Comparison of ENCODE assay signal across 9 mouse cellular contexts in the genomic region with DNA sequence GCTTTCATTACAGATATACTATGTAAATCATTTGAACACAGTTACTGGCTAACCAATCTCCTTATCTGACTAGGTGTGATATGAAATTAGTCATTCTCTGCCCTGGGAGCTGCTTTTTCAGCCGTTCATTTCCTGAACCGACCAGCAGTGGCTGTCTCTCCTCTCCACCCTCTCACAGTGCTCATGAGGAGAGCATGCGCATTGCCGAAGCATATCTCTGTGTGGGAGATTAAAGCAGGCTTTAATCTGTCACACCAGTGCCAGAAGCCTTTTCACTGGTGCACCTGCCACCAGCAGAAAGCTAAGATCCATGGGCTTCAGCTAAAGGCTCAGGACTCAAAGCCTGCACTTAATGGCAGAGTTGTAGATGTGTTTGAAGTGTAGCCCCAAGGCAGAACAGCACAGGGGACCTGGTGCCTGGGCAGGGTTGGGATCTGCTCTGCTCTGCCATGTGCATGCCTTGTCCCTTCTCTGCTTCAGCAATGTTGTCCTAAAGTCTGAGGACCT. TPM values are rescaled to one million over a fixed set of nuclear protein-coding genes. Genes with fewer than 3 reads are reported as not detected.
DNase-seq lines count a peak whose midpoint lies in the region; ATAC-seq and TF ChIP-seq lines count a peak whose summit lies in the region.
"Had no signal": no experiment of that assay in that cellular context is flagged by ENCODE, and none has a peak within 500 bp of the region (broad histone marks: within the 10 kb centered on the region; RNA-seq: fewer than 3 reads in every experiment).

No protein-coding gene starts in this region.

- no peak for DNase-seq in hindbrain, embryonic 10.5 days (ENCODE audit: low spot score)
- no peak for DNase-seq in embryonic facial prominence, embryonic 10.5 days (ENCODE audit: low spot score)
- DNase-seq in midbrain, embryonic 14.5 days = peak; percentile 74
- DNase-seq in spleen, postnatal 10 days (ENCODE audit: low spot score in 2 of 2) = no peak
- no peak for DNase-seq in lung, postnatal 0 days (ENCODE audit: low spot score)
- no peak for DNase-seq in frontal cortex, postnatal 36 days (ENCODE audit: low spot score in 2 of 2)

- H3K4me2 ChIP-seq in hindbrain, embryonic 15.5 days = no peak overlapping the region
- no peak overlapping the region for H3K4me2 ChIP-seq in midbrain, embryonic 14.5 days (ENCODE audit: low read length)
- no peak overlapping the region for H3K4me2 ChIP-seq in lung, postnatal 0 days (replicated peaks; ENCODE audit: low read depth, low read length)
- H3K4me2 ChIP-seq: embryonic facial prominence, embryonic 15.5 days had no signal

- no peaks in the 10 kb centered on the region for H3K27me3 ChIP-seq in hindbrain, embryonic 15.5 days
- no peaks in the 10 kb centered on the region for H3K27me3 ChIP-seq in hindbrain, embryonic 10.5 days (ENCODE audit: insufficient read depth, poor library complexity, severe bottlenecking)
- no peaks in the 10 kb centered on the region for H3K27me3 ChIP-seq in embryonic facial prominence, embryonic 10.5 days (replicated peaks; ENCODE audit: low read depth, poor library complexity, severe bottlenecking)
- no peaks in the 10 kb centered on the region for H3K27me3 ChIP-seq in midbrain, embryonic 14.5 days (ENCODE audit: control insufficient read depth, insufficient read depth, low read length)
- no peaks in the 10 kb centered on the region for H3K27me3 ChIP-seq in lung, postnatal 0 days (replicated peaks; ENCODE audit: insufficient read depth, low read length)
- H3K27me3 ChIP-seq: embryonic facial prominence, embryonic 15.5 days had no signal

- no peak overlapping the region for H3K9ac ChIP-seq in hindbrain, embryonic 15.5 days
- no peak overlapping the region for H3K9ac ChIP-seq in midbrain, embryonic 14.5 days (replicated peaks; ENCODE audit: low read length)
- no peak overlapping the region for H3K9ac ChIP-seq in lung, postnatal 0 days (replicated peaks; ENCODE audit: low read depth)
- H3K9ac ChIP-seq: embryonic facial prominence, embryonic 15.5 days had no signal

- no peaks in the 10 kb centered on the region for H3K9me3 ChIP-seq in hindbrain, embryonic 15.5 days
- no peaks in the 10 kb centered on the region for H3K9me3 ChIP-seq in hindbrain, embryonic 10.5 days
- H3K9me3 ChIP-seq in embryonic facial prominence, embryonic 10.5 days = no peaks in the 10 kb centered on the region
- H3K9me3 ChIP-seq in midbrain, embryonic 14.5 days (ENCODE audit: control insufficient read depth, low read length) = no peaks in the 10 kb centered on the region
- no peaks in the 10 kb centered on the region for H3K9me3 ChIP-seq in lung, postnatal 0 days (ENCODE audit: low read length)
- H3K9me3 ChIP-seq: embryonic facial prominence, embryonic 15.5 days had no signal

- peak overlapping the region; percentile 53; the same call in 1 of the 2 replicates for H3K27ac ChIP-seq in hindbrain, embryonic 15.5 days (replicated peaks)
- H3K27ac ChIP-seq in hindbrain, embryonic 10.5 days = no peak overlapping the region
- H3K27ac ChIP-seq in embryonic facial prominence, embryonic 10.5 days (replicated peaks) = peak overlapping the region; percentile 51; the same call in 1 of the 2 replicates
- H3K27ac ChIP-seq in midbrain, embryonic 14.5 days (replicated peaks; ENCODE audit: low read depth, low read length) = peak overlapping the region; percentile 66
- H3K27ac ChIP-seq in lung, postnatal 0 days (ENCODE audit: low read length) = no peak overlapping the region
- H3K27ac ChIP-seq: embryonic facial prominence, embryonic 15.5 days had no signal

- peaks cover 8% of the 10 kb centered on the region for H3K36me3 ChIP-seq in hindbrain, embryonic 15.5 days
- H3K36me3 ChIP-seq in hindbrain, embryonic 10.5 days = peaks cover 94% of the 10 kb centered on the region
- H3K36me3 ChIP-seq in embryonic facial prominence, embryonic 10.5 days (replicated peaks) = peaks cover 96% of the 10 kb centered on the region
- peaks cover 35% of the 10 kb centered on the region for H3K36me3 ChIP-seq in midbrain, embryonic 14.5 days (ENCODE audit: control insufficient read depth, insufficient read depth, low read length)
- H3K36me3 ChIP-seq in lung, postnatal 0 days (ENCODE audit: insufficient read depth, low read length) = no peaks in the 10 kb centered on the region; the same call in 1 of the 2 replicates

- no peak for ATAC-seq in hindbrain, embryonic 15.5 days (ENCODE audit: low FRiP score, low read depth)
- peak; percentile 94 for ATAC-seq in CD4-positive, CD25-positive, alpha-beta regulatory T cell, adult 4 months
- peak; percentile 42; the same call in 1 of the 2 replicates for ATAC-seq in midbrain, embryonic 14.5 days (ENCODE audit: low FRiP score, low TSS enrichment)
- ATAC-seq in lung, postnatal 0 days = no peak

- WGBS in hindbrain, embryonic 15.5 days = 63% methylated on average over 4 of the region's 4 CpGs
- WGBS in hindbrain, embryonic 10.5 days = 93% methylated on average over 4 of the region's 4 CpGs
- WGBS in embryonic facial prominence, embryonic 10.5 days = 84% methylated on average over 4 of the region's 4 CpGs
- WGBS in midbrain, embryonic 14.5 days = 34% methylated on average over 4 of the region's 4 CpGs
- WGBS in lung, postnatal 0 days = 45% methylated on average over 4 of the region's 4 CpGs

- TF ChIP-seq EP300 in lung, postnatal 0 days (IDR thresholded peaks at IDR 0.05) = no peak

- no peak for TF ChIP-seq CTCF in lung, postnatal 0 days (IDR thresholded peaks at IDR 0.05)

- no peak overlapping the region for H3K4me3 ChIP-seq in hindbrain, embryonic 15.5 days
- no peak overlapping the region for H3K4me3 ChIP-seq in hindbrain, embryonic 10.5 days
- H3K4me3 ChIP-seq in embryonic facial prominence, embryonic 10.5 days = no peak overlapping the region
- H3K4me3 ChIP-seq in midbrain, embryonic 14.5 days (replicated peaks; ENCODE audit: low read depth, low read length) = no peak overlapping the region
- no peak overlapping the region for H3K4me3 ChIP-seq in lung, postnatal 0 days (ENCODE audit: low read depth, low read length)
- H3K4me3 ChIP-seq: embryonic facial prominence, embryonic 15.5 days had no signal

- peaks cover 60% of the 10 kb centered on the region for H3K4me1 ChIP-seq in hindbrain, embryonic 15.5 days (replicated peaks)
- peaks cover 48% of the 10 kb centered on the region for H3K4me1 ChIP-seq in hindbrain, embryonic 10.5 days (replicated peaks)
- H3K4me1 ChIP-seq in embryonic facial prominence, embryonic 10.5 days = peaks cover 39% of the 10 kb centered on the region
- peaks cover 50% of the 10 kb centered on the region for H3K4me1 ChIP-seq in midbrain, embryonic 14.5 days (ENCODE audit: control insufficient read depth, insufficient read depth, low read length)
- no peaks in the 10 kb centered on the region for H3K4me1 ChIP-seq in lung, postnatal 0 days (ENCODE audit: insufficient read depth, low read depth, low read length)

RNA-seq across cellular contexts. Expression of gene BC034090, which starts 42.8 kb away (rescaled TPM):
- 6.4 and 6.6 TPM in 2 replicates for polyA plus RNA-seq in hindbrain, embryonic 15.5 days (2015; fragmentation: Nextera tagmentation; extraction: Ambion mirVana)
- polyA plus RNA-seq in hindbrain, embryonic 10.5 days (2016; fragmentation: Nextera tagmentation; extraction: Ambion mirVana) = 5.3 and 6.2 TPM in 2 replicates
- polyA plus RNA-seq in CD4-positive, CD25-positive, alpha-beta regulatory T cell, adult 4 months (2017; shearing (Covaris generic)) = under 1 TPM; 0.29 to 0.32 TPM
- 5.3 and 5.7 TPM in 2 replicates for polyA plus RNA-seq in embryonic facial prominence, embryonic 10.5 days (2016; fragmentation: Nextera tagmentation; extraction: Ambion mirVana)
- polyA plus RNA-seq in midbrain, embryonic 14.5 days (2014; fragmentation: Nextera tagmentation; extraction: Ambion mirVana) = 3.4 and 3.5 TPM in 2 replicates
- polyA plus RNA-seq in lung, postnatal 0 days (2015; fragmentation: Nextera tagmentation; extraction: Ambion mirVana) = 2.4 and 2.7 TPM in 2 replicates

RNA-seq across cellular contexts. Expression of gene Stx6, which starts 42.9 kb away (rescaled TPM):
- 102 and 106 TPM in 2 replicates for polyA plus RNA-seq in hindbrain, embryonic 15.5 days (2015; fragmentation: Nextera tagmentation; extraction: Ambion mirVana)
- 84.4 and 101 TPM in 2 replicates for polyA plus RNA-seq in hindbrain, embryonic 10.5 days (2016; fragmentation: Nextera tagmentation; extraction: Ambion mirVana)
- 10 to 100 TPM; 50.0 to 58.4 TPM for polyA plus RNA-seq in CD4-positive, CD25-positive, alpha-beta regulatory T cell, adult 4 months (2017; shearing (Covaris generic))
- polyA plus RNA-seq in embryonic facial prominence, embryonic 10.5 days (2016; fragmentation: Nextera tagmentation; extraction: Ambion mirVana) = 85.0 and 88.9 TPM in 2 replicates
- polyA plus RNA-seq in midbrain, embryonic 14.5 days (2014; fragmentation: Nextera tagmentation; extraction: Ambion mirVana) = 121 and 124 TPM in 2 replicates
- polyA plus RNA-seq in lung, postnatal 0 days (2015; fragmentation: Nextera tagmentation; extraction: Ambion mirVana) = 74.3 and 77.4 TPM in 2 replicates

RNA-seq across cellular contexts. Expression of gene Mr1, which starts 54.8 kb away (rescaled TPM):
- 1.7 and 1.9 TPM in 2 replicates for polyA plus RNA-seq in hindbrain, embryonic 15.5 days (2015; fragmentation: Nextera tagmentation; extraction: Ambion mirVana)
- polyA plus RNA-seq in hindbrain, embryonic 10.5 days (2016; fragmentation: Nextera tagmentation; extraction: Ambion mirVana) = 0.55 and 1.1 TPM in 2 replicates
- polyA plus RNA-seq in CD4-positive, CD25-positive, alpha-beta regulatory T cell, adult 4 months (2017; shearing (Covaris generic)) = 10 to 100 TPM; 17.9 to 26.0 TPM
- 1.2 and 1.4 TPM in 2 replicates for polyA plus RNA-seq in embryonic facial prominence, embryonic 10.5 days (2016; fragmentation: Nextera tagmentation; extraction: Ambion mirVana)
- 0.47 and 1.1 TPM in 2 replicates for polyA plus RNA-seq in midbrain, embryonic 14.5 days (2014; fragmentation: Nextera tagmentation; extraction: Ambion mirVana)
- 10.5 and 13.2 TPM in 2 replicates for polyA plus RNA-seq in lung, postnatal 0 days (2015; fragmentation: Nextera tagmentation; extraction: Ambion mirVana)

Comparison
In these comparisons a context has a peak if more than half of its experiments do, and no peak if none do; other contexts are left out.
1. H3K27ac ChIP-seq: peak in hindbrain, embryonic 15.5 days (single experiment), embryonic facial prominence, embryonic 10.5 days (single experiment) and midbrain, embryonic 14.5 days (single experiment); none in hindbrain, embryonic 10.5 days (single experiment) and lung, postnatal 0 days (single experiment).
2. ATAC-seq: peak in CD4-positive, CD25-positive, alpha-beta regulatory T cell, adult 4 months (single experiment) and midbrain, embryonic 14.5 days (single experiment); none in hindbrain, embryonic 15.5 days (single experiment) and lung, postnatal 0 days (single experiment).